Mouse (Mus musculus) inflammation-experienced regulatory T-cells (primary cell): ENCODE data around the gene Bpifa6. TPM values are rescaled to one million over a fixed set of nuclear protein-coding genes. Genes with fewer than 3 reads are reported as not detected.

Experiments used
- polyA plus RNA-seq, 2 experiments: library from polyadenylated mRNA; unstranded; fragments of 100-300 nt; shearing (Covaris generic); gene quantifications; one replicate each; pipeline ENCODE4 v1.2.1; 2017

Gene Bpifa6
- polyA plus RNA-seq: not detected

GRCm38 (mm10) chr2:153974582-153974981 lies at the start of gene Bpifa6:
TSS of gene Bpifa6 (plus strand) at chr2:153974945.

GRCm38 (mm10) chr2:153937843-153938242 lies 36.9 kb upstream of the Bpifa6 start, which contains the start of gene Bpifb4:
TSS of gene Bpifb4 (plus strand) at chr2:153938212.

GRCm38 (mm10) chr2:154007965-154008364 lies 33.2 kb downstream of the Bpifa6 start, which contains the start of gene Bpifa2:
TSS of gene Bpifa2 (plus strand) at chr2:154008265.

Other genes with a start within 250 kb of the Bpifa6 start
- 100 to 1,000 TPM; 176 to 189 TPM for gene Mapre1, start 233.7 kb upstream of the Bpifa6 start, polyA plus RNA-seq
- under 1 TPM; 0.22 to 0.70 TPM for gene Efcab8, start 195.0 kb upstream of the Bpifa6 start, polyA plus RNA-seq
- 1 to 10 TPM in 1 of 2 experiments, not detected in 1; 1.3 TPM for gene Sun5, start 103.9 kb upstream of the Bpifa6 start, polyA plus RNA-seq
- gene Bpifb2, start 99.9 kb upstream of the Bpifa6 start, polyA plus RNA-seq: under 1 TPM in 1 of 2 experiments, not detected in 1; 0.40 TPM
- gene Bpifb6, start 74.6 kb upstream of the Bpifa6 start, polyA plus RNA-seq: not detected
- not detected for gene Bpifb3, start 56.7 kb upstream of the Bpifa6 start, polyA plus RNA-seq
- not detected for gene Bpifb4, start 36.7 kb upstream of the Bpifa6 start, polyA plus RNA-seq
- gene Bpifa2, start 33.3 kb downstream of the Bpifa6 start, polyA plus RNA-seq: over 10,000 TPM in 1 of 2 experiments, 1 to 10 TPM in 1; 5.4 to 48,090 TPM
- gene Bpifa3, start 155.4 kb downstream of the Bpifa6 start, polyA plus RNA-seq: not detected
- not detected for gene Bpifa1, start 167.9 kb downstream of the Bpifa6 start, polyA plus RNA-seq
- gene Bpifa5, start 187.7 kb downstream of the Bpifa6 start, polyA plus RNA-seq: not detected
- under 1 TPM; 0.05 to 0.17 TPM for gene Bpifb1, start 215.9 kb downstream of the Bpifa6 start, polyA plus RNA-seq
- under 1 TPM in 1 of 2 experiments, not detected in 1; 0.62 TPM for gene Bpifb5, start 248.8 kb downstream of the Bpifa6 start, polyA plus RNA-seq